Mouse (Mus musculus) left cerebral cortex, postnatal 10 days (tissue): ENCODE results near the gene Znfx1. TPM values are rescaled to one million over a fixed set of nuclear protein-coding genes. Genes with fewer than 3 reads are reported as not detected.
"Not testable (repeated sequence)": the region's sequence is repeated elsewhere in the genome, so short reads cannot be mapped to it uniquely, and the experiment has no call there.

Source experiments
- DNase-seq, 2 experiments: peaks; one replicate each; pipeline ENCODE4 v3.0.0; 2021 to 2022; ENCODE audit warnings: low spot score in 2 of 2, mixed read lengths in 1 of 2; ENCODE audit errors: extremely low spot score in 1 of 2
- intact Hi-C: fragments of 180-260 bp; cut with DNase I; formaldehyde crosslinking; loops from one replicate; pipeline ENCODE4 v1.15.1; 2025
- total RNA-seq, 2 experiments: library from RNA; stranded (reverse); gene quantifications; 2 replicates each; pipeline ENCODE4 v1.2.3; 2021

The Znfx1 gene
- total RNA-seq, 2 experiments from 2014 or later, result 29.7 to 33.6 TPM

- no peak for DNase-seq
- intact Hi-C loops, result no loop called here
These were observed 52.3 kb downstream of the Znfx1 start for GRCm38 (mm10) chr2:167010546-167010945.

GRCm38 (mm10) chr2:167009483-167009882 lies 53.3 kb downstream of the Znfx1 start:
- intact Hi-C loops, result no loop called here
- no peak for DNase-seq

GRCm38 (mm10) chr2:167007565-167007964 lies 55.2 kb downstream of the Znfx1 start:
- DNase-seq, intact Hi-C loops: not testable (repeated sequence)

GRCm38 (mm10) chr2:167007001-167007491 lies 55.8 kb downstream of the Znfx1 start:
- intact Hi-C loops, result no loop called here
- no peak for DNase-seq

GRCm38 (mm10) chr2:167006355-167006754 lies 56.5 kb downstream of the Znfx1 start:
- intact Hi-C loops, result no loop called here
- no peak for DNase-seq

- intact Hi-C loops, result loop anchor here (5.0 kb wide), 1 partner anchor 47 kb away; no protein-coding TSS in a partner anchor
- DNase-seq, result peak; percentile 54 to 62
These were observed 58.5 kb downstream of the Znfx1 start for GRCm38 (mm10) chr2:167004099-167004854.

- intact Hi-C loops, result loop anchor here (5.0 kb wide), 1 partner anchor 44 kb away; no protein-coding TSS in a partner anchor
- DNase-seq, result no peak
These were observed 61.3 kb downstream of the Znfx1 start for GRCm38 (mm10) chr2:167001486-167001885.

GRCm38 (mm10) chr2:166996533-166996894 lies 66.3 kb downstream of the Znfx1 start:
- DNase-seq, result no peak
- intact Hi-C loops, result no loop called here

GRCm38 (mm10) chr2:166995796-166996532 lies 66.9 kb downstream of the Znfx1 start, which contains the start of gene Stau1:
Gene Stau1, minus strand, starts transcription at chr2:166996299.
- intact Hi-C loops, result no loop called here

GRCm38 (mm10) chr2:166995021-166995795 lies 67.6 kb downstream of the Znfx1 start:
- intact Hi-C loops, result no loop called here
- DNase-seq, result peak in 1 of 2 experiments; percentile 46

More at GRCm38 (mm10) chr2:166995796-166996532, 66.9 kb downstream of the Znfx1 start, which contains the start of gene Stau1:
- peak; percentile 97 to 98 for DNase-seq

GRCm38 (mm10) chr2:166991945-166992344 lies 70.9 kb downstream of the Znfx1 start:
- intact Hi-C loops, result no loop called here
- DNase-seq, result no peak

- intact Hi-C loops, result no loop called here
- DNase-seq, result no peak
These were observed 72.0 kb downstream of the Znfx1 start for GRCm38 (mm10) chr2:166990861-166991260.

Other genes starting within 250 kb of the Znfx1 start
- 10 to 100 TPM; 73.5 to 76.0 TPM for gene Cse1l, start 157.0 kb downstream of the Znfx1 start, total RNA-seq
- gene Stau1, start 66.7 kb downstream of the Znfx1 start, total RNA-seq, result 10 to 100 TPM; 75.1 to 75.9 TPM
- gene Ddx27, start 47.8 kb downstream of the Znfx1 start, total RNA-seq, result 10 to 100 TPM; 34.9 to 40.6 TPM
- 10 to 100 TPM; 95.0 to 95.2 TPM for gene Kcnb1, start 127.1 kb upstream of the Znfx1 start, total RNA-seq
- gene Ptgis, start 177.6 kb upstream of the Znfx1 start, total RNA-seq, result 1 to 10 TPM; 3.0 TPM